Mouse (Mus musculus) telencephalon, adult 2 months (tissue): ENCODE measurements around the gene Arg2.

Source experiments
- DNase-seq: peaks from one replicate; pipeline ENCODE4 v3.0.0-alpha.2; 2011; ENCODE audit warnings: low read depth, low spot score

The Arg2 gene

DNA sequence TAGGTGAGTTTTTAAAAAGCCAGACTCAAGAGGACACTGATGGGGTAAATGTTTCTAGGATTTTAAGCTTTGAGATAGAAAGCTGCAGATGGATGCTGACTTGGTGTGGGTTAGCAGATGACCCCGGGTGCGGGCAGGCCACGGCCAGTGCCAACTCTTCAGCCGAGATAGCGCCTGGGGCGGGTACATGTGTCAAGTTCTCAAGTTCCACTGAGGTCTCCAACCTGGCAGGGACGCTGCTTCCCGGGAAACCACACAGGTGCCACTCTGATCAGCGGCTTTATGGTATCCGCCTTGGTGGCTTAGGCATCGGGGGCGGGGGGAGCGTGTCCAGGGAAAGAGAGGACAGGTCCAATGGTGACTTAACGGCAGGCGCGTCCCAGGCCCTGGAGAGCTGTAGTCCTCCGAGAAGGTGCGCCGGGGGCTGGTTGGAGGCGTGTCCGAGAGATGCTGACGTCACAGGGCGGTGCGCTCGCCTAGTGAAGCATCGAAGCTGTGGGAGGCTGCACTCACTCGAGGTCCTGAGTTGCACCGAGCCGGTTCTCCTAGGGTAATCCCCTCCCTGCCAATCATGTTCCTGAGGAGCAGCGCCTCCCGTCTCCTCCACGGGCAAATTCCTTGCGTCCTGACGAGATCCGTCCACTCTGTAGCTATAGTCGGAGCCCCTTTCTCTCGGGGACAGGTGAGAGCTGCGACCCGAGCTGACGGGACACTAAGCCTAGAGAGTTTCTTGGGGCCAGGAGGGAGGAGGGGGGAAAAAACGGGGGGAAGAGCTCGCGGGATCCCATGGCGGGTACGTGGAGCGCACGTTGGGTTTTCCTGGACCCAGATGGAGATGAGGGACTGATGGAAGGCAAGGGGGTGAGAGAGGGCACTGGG lies at the start of gene Arg2:
Gene Arg2 (plus strand): TSS at position 479 of the 879 bp plus-strand sequence.
- no peak for DNase-seq

DNA sequence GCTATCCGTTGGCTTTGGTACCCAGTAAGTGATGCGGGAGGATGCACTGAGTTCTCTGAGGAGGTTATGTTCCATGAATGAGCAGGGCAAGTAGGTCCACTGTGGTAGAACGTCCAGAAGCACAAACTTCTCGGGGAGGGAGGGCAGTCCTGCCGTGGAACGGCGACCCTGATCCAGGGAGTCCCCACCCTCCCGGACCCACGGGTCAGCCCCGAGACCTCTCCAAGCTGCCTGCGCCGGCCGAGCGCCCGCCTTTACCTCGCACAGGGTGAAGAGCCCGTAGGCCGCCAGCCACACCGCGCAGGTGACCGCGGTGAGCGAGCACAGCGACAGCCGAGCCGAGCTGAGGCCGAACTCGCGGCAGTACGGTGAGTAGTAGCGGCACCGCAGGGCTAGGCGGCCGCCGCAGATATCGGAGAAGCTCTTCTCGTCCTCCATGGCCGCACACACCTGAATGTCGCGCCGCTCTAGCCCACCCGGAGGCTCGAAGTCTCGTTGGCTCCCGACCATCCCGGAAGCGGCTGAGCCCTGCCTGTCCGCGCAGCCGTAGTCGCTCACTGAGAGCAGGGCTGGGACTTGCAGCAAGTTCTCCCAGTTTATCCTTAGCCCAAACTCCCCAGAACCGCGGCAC lies 41.3 kb upstream of the Arg2 start, which contains the start of gene Pigh:
Gene Pigh (minus strand): TSS at position 470 of the 631 bp plus-strand sequence.
- peak; percentile 87 for DNase-seq

DNA sequence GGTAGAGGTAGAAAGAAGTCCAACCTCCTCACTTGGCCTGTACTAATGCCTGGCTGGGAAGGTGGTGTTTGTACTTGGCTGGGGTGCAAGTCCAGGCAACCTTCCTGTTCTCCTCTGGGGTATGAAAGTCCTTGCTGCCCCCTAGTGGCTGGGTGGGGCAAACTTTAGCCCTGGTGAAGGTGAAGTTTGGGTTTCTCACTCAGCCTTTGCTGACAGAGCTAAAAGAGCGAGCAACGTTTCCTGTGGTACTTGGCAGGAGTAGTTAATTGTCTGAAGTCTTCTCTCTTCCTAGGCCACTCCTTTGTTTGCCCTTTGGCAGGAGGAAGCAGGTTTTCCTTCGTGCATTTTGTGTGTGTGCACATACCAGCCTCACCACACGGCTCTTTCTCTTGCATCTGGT lies 38.0 kb upstream of the Arg2 start:
- DNase-seq: no peak

DNA sequence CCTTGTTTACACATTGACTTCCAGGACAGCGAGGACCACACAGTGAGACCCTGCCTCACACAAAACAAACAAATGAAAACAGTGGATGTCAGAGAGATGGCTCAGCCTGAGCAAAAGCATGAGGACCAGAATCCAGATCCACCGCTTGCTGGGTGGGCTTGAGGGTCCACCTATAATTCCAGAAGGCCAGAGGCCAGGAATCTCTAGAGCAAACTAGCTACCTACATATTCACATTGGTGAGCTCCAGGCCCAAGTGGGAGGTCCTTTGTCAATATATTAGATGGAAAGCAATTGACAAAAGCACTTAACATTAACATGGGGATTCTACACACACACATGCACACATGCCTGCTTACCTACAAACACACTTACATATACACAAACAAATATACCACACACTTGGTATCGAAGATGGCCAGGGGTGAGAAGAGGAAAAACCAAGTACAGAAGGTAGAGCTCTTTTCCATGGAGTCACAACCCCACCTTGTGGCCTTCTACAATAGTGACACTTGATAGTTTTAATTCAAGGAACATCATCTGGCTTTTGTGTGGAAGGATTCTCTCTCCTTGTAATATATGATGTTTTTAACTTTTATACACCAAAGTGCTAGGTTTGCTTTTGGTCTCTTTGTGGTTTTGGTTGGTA lies 33.3 kb upstream of the Arg2 start:
- no peak for DNase-seq

DNA sequence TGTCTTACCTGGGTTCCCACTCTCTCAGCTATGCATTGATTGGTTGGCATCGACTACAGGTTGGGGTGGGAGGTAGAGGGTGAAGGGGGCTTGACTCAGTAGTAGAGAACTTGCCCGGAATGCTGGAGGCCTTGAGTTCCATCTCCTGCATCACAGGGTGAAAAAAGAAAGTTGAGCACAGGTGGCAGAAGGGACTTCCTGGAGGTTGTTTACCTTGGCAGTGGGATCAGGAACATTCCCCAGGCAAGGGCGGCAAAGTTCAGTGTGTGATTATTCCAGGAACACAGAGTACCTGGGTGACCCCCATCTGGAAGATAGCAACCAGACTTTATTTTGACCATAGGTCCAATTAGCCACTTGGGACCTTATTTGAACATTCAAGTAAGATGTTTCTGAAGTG lies 26.8 kb upstream of the Arg2 start:
- DNase-seq: no peak

DNA sequence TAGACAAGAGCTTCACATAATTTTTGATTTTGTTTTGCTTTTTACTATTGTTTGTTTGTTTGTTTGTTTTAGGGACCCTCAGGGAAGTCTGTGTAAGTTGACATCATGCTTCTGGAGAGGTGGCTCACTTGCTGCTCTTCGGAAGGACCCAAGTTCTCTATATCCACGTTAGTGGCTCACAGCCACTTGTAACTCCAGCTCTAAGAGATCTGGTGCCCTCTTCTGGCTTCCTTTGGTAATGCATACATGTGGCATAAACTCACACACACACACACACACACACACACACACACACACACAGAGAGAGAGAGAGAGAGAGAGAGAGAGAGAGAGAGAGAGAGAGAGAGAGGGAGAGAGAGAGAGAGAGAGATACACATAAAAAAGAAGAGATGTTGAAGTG lies 26.0 kb upstream of the Arg2 start:
- no peak for DNase-seq

DNA sequence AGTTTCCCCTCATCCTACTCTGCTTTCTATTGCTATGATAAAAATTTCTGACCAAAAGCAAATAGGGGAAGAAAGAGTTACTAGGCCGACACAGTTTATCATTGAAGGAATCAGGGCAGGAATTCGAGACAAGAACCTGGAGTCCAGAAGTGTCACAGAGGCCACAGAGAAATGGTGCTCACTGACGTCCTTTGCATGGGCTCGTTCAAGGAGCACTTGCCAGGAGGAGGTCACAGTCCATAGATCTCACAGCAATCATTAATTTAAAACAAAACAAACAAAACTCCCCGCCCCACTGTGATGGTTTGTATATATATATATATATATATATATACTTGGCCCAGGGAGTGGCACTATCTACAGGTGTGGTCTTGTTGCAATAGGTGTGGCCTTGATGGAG lies 25.3 kb upstream of the Arg2 start:
- DNase-seq: no peak

DNA sequence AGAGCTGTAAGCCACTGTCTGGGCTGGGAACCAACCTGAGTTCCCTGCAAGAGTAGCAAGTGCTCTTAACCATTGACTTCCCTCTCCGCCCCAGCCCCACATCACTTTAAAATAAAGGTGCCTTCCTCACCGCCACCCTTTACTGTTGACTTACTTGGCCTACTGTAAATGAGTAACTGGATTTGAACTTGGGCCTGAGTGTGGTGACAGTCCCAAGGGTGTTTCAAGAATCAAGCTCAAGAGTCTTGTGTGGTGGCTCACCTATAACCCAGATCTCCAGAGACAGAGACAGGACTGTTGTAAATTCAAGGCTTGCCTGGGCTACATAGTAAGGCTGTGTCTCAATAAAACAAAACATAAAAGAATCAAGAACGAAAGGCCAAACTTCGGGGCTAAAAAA lies 11.6 kb upstream of the Arg2 start:
- DNase-seq: no peak

DNA sequence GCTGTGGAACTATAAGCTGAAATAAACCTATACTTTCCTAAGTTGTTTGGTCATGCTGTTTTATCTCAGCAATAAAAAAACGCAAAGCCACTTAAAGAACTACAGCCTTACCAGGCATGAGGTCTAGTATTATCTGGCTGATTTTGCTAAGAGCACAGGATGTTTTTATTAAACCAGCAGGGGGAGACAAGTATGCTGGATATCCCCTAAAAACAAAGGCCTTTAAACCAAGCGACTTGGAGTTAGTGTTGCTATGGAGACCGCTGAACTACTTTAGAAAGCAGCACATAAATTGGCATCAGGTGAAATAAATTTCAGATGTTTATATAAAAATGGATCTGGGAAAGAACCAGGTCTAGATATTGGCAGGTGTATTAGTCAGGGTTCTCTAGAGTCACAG lies 7.8 kb upstream of the Arg2 start:
- DNase-seq: peak; percentile 48

DNA sequence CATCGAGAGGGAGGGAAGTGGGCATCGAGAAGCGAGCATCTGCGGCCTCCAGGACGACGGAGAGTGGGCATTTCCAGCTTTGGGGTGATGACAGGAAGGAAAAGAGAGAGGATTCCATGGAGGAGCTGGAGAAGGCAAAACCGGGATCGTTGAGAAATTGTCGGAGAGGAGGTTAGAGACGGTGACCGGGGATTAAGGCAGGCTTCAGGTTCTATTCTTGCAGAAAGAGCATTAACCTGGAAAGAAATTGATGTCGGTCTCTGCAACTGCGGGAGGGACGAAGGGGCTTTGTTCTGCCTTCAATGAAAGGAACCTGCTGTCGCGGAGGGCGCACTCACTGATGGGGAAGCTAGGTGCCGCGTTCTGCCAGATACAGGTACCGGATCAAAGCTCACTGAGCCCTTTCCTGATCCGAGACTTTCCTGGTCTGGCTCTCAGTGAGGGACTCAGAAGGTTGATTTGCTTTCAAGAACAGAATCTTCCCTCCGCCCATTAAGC lies 650 bp downstream of the Arg2 start:
- DNase-seq: no peak

DNA sequence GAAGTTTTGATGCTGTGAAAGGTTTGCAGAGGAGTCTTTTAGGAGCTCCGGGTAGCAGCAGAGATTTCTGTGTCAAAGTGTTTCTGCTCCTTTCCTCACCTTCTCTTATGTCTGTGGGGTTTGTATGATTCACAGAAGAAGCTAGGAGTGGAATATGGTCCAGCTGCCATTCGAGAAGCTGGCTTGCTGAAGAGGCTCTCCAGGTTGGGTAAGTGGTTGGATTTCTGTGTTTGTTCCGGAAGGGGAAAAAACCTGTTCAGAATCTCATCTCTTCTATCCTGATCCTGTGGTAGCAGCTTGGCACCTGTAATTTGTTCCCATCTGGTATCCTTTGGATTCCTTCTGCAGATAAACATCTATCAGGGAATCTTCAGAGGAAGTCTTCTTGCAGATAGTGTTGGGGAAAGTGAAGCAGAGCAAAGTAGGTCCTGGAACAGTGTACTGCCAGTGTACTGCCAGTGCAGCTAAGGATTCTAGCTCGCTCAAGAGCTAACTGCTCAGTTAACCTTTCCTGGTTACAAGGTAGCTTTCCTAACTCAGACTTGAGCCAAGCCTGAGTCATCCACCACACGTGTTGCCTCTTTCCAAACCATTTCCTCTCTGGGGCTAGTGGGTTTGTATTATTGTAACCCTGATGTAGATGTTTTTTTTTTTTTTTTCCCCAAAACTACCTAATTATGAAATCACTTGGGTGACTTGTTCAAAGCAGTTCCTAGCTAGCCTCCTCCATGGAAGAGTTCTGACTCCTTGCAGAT lies 1.3 kb downstream of the Arg2 start:
- DNase-seq: no peak

DNA sequence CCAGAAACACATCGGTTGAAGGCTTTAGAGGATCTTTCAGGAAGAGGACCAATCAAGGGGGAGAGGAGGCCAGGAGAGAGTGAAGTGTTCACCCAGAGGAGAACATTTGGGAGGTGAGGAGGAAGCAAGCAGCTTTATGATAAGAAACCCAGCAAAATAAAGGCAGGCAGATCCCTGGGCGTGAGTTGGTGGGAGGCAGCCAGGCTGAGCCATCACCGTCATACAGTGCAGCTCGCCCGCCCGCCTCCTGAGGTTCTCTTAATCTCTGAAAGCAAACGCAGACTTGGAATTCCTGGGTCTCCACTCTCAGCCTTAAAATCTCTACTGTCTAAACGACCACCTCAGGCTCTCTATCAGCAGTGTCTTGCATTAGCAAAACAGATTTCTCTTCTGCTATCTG lies 4.1 kb downstream of the Arg2 start:
- no peak for DNase-seq

DNA sequence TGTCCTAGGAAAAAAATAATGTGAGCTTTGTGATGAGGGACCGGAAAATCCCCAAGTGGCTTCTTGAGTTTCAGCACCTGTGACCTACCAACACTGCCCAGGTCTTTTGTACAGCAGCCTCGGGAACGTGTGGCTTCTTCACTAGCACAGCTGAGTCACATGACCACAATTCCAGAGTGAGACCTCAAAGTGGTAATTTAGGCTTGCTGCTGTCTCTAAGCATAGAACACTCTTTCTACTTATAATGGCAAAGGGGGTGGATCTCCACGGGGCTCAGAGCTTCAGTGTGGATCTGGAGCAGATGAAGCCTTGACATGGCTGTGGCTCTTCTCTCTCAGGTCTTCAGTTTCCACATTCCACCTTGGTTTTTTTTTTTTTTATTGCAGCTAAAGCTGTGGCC lies 4.5 kb downstream of the Arg2 start:
- peak; percentile 36 for DNase-seq

DNA sequence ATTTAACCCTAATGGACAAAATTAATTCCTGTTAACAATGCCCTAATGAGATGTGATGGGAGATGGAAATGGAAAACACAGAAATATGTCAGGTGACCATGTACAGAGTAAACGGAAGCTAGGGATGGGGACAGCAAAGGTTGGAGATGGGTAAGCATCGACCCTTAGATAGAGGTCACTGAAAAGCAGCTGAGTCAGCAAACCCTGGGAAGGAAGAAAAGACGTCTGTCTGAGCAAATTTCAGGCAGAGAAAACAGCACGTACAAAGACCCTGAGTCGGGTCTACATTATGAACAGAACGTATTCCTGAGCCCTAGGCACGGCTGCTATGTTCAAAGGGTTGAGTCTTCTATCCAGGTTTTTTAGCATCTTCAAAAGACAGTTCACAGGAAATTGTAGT lies 6.4 kb downstream of the Arg2 start:
- no peak for DNase-seq

DNA sequence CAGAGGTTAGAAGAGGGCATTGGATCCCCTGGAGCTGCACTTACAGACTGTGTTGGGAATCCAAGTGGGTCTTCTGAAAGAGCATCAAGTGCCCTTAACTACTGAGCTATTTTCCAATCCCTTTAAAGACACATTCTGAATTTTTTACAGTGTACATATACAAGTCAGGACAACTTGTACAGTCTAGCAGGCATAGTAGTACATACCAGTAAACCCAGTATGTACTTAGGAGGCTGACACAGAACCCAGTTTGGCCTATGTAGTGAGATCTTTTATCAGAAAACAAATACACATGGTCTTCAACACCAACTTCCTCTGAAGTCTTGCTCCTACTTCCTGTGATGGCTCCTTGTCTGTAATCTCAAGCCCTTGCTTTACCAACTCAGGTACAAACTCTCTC lies 8.4 kb downstream of the Arg2 start:
- no peak for DNase-seq

DNA sequence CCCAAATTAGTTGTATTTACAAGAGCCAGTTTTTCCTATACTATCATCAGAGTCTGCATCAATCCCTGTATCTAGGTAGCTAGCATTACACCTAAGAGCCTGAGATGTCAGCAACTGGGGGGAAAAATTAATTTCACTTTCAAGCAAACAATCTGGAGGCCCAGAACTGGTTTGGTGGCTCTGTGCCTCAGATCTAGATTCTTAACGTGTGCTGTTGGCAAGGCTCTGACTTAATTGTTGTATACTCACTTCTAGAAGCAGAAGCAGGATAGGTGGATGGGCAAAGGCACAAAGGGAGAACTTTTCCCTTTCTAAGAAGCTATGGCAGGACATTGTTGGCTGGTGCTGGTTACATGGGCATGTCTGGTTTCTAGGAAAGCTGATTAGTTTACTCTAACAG lies 8.8 kb downstream of the Arg2 start:
- no peak for DNase-seq

DNA sequence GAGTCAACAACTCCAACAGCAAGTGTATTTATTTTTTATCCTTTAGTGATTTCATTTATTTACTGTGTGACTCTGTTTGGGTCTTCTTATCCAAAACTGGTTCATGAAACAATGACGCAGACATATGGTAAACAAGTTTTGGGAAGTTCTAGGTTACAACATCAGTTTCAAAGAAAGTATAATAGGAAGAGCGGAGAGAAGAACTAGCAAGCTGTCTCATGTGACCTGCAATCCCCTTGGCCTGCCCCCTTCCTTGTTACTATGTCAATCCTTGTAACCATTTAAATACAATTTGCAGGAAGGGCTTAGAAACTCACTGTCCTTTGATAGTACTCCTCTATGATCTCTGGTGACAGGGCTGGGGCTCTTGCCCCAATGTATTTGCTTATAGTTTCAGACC lies 10.2 kb downstream of the Arg2 start:
- no peak for DNase-seq

DNA sequence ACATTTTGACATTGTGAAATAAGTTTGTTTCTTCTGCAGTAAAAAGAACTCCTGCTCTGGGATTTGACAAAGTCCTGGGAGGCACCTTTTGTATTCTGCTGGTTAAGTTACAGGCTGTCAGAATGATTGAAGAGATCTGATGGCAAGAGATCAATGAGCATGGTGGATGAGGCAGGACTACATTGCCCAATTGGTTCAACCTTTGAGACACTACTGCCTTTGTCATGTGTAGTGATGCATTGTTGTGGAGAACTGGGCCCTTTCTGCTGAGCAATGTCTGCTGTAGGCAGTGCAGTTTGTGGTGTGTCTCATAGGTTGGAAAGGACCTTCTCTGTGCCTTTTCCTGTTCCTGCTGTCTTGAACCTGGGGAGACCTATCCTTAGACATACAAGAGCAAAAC lies 10.8 kb downstream of the Arg2 start:
- no peak for DNase-seq

DNA sequence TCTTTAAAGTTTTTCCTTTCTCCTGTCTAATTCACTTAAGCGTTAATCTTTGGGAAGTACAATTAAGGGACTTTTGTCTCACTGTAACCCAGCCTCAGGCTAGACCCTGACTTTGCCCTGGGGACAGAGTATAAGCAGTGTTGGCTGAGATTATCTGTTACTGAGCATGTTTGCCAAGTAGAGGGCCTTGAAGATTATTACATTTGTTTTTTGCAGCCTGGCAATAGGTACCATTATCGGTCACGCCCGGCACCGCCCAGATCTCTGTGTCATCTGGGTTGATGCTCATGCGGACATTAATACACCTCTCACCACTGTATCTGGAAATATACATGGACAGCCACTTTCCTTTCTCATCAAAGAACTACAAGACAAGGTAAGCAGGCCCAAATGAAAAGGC lies 19.1 kb downstream of the Arg2 start:
- DNase-seq: no peak

DNA sequence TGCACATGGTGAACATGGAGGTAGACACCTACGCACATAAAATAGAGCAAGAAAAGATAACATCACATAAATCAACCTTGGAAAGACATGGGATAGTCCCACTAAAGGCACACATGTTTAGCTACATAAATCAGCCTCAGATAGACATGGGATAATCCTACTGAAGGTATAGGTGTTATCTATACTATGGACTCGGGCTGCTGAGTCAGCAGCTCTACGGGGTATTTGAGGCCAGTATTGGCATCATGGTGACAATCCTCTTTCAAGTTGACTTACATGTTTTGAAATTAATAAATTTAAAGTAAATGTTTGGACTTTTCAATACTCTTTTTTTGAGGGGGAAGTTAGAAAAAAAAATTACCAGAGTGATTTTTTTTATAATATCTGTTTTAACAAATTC lies 32.3 kb downstream of the Arg2 start:
- DNase-seq: no peak

DNA sequence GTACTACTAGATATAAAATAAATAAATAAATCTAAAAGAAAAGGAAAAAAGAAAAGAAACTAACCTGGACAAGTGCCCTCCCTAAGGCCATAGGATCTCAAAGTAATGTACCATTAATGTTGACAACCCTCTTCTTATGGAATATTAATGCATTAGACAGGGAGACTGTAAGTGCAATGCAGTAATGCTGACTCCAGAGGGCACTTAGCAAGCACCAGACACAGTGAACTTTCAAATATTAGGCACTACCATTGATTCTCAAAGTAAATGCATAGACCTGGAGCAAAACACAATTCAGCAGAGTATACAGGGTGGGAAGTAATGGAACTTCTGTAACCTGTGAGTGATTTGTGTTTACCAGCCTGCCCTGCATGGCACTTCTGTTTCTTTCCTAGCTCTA lies 38.6 kb downstream of the Arg2 start:
- DNase-seq: no peak

DNA sequence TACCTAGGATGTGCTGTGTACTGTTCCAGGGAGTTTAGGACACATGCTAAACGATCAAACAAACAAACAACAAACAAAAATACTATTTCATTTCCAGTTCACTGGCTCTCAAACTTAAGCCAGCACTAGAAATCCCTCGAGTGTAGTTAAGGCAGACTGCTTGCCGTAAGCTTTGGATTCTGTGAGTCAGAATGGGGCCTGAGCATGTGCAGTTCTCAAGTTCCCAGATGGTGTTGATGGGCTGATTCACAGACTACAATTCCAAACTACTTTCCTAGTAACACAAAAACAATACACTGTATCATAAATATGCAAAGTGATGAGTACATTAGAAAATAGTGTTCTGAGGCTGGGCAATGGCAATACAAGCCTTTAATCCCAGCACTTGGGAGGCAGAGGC lies 39.8 kb downstream of the Arg2 start:
- peak; percentile 49 for DNase-seq
